In the genomic region with DNA sequence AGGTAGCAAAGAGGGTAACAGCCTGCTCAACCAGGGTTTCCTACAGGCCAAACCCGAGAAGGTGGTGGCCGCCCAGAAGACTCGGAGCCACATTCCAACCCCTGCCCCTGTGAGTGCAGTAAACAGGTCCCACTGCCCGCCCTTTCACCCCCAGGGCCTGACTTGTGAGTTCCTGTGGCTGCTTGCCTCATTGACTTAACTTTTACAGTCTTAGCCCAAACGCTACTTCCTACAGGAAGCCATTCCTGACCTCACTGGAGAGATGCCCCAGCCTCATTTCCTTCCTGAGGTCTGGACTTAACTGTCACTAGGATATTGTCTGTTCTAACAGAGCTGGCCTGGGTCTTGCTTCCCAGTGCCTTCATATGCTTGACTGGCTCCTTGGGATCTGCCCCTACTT, we compare ENCODE assay signal across 17 mouse cellular contexts. TPM values are rescaled to one million over a fixed set of nuclear protein-coding genes. Genes with fewer than 3 reads are reported as not detected.
A peak's percentile ranks its signal among the peaks of the same experiment; 100 is the strongest.
DNase-seq lines count a peak whose midpoint lies in the region; TF ChIP-seq lines count a peak whose summit lies in the region.
"Had no signal": no experiment of that assay in that cellular context is flagged by ENCODE, and none has a peak within 500 bp of the region (broad histone marks: within the 10 kb centered on the region; RNA-seq: fewer than 3 reads in every experiment).

No protein-coding gene starts in this region.

- peaks cover 88% of the 10 kb centered on the region for H3K4me1 ChIP-seq in E14TG2a.4 (replicated peaks; ENCODE audit: low read depth, low read length)
- H3K4me1 ChIP-seq in kidney, adult 2 months (ENCODE audit: control insufficient read depth, insufficient read depth, low read length): no peaks in the 10 kb centered on the region
- no peaks in the 10 kb centered on the region for H3K4me1 ChIP-seq in limb, embryonic 10.5 days
- H3K4me1 ChIP-seq: intestine, embryonic 15.5 days; neural tube, embryonic 13.5 days had no signal

- DNase-seq in 416B (ENCODE audit: low read depth): peak; percentile 82
- DNase-seq in kidney, adult 2 months: peak; percentile 73
- peak; percentile 46 to 63 for DNase-seq in kidney, postnatal 4 days
- no peak for DNase-seq in ovary, postnatal 36 days (ENCODE audit: low spot score)
- no peak for DNase-seq in limb, embryonic 10.5 days (ENCODE audit: low spot score)
- DNase-seq in Muller cell, postnatal 12 days (ENCODE audit: inconsistent ontology term): no peak
- DNase-seq: cerebellum, postnatal 36 days; forebrain, postnatal 0 days; heart, postnatal 4 days; retina, postnatal 1 day; spleen, adult 18-20 months had no signal

- 0 out of 2 replicates have a peak overlapping the region, but pooled peaks have one; percentile 17 for H3K4me3 ChIP-seq in E14TG2a.4 (replicated peaks; ENCODE audit: low read length)
- H3K4me3 ChIP-seq in kidney, adult 2 months (ENCODE audit: insufficient read depth, low read depth, low read length): no peak overlapping the region
- no peak overlapping the region for H3K4me3 ChIP-seq in limb, embryonic 10.5 days
- H3K4me3 ChIP-seq: intestine, embryonic 15.5 days; neural tube, embryonic 13.5 days had no signal

- no peak for TF ChIP-seq POLR2A in kidney, adult 2 months (IDR thresholded peaks at IDR 0.05; ENCODE audit: low read depth, low read length)

- H3K9me3 ChIP-seq in E14TG2a.4 (ENCODE audit: low read length): no peaks in the 10 kb centered on the region
- no peaks in the 10 kb centered on the region for H3K9me3 ChIP-seq in limb, embryonic 10.5 days (replicated peaks)
- H3K9me3 ChIP-seq: intestine, embryonic 15.5 days; neural tube, embryonic 13.5 days had no signal

- H3K27ac ChIP-seq in kidney, adult 2 months (ENCODE audit: insufficient read depth, low read depth, low read length): no peak overlapping the region
- H3K27ac ChIP-seq in limb, embryonic 10.5 days: no peak overlapping the region
- H3K27ac ChIP-seq: intestine, embryonic 15.5 days; neural tube, embryonic 13.5 days had no signal

- 38% methylated on average over 5 of the region's 5 CpGs for WGBS in kidney, adult 2 months
- 70% methylated on average over 5 of the region's 5 CpGs for WGBS in limb, embryonic 10.5 days

- H3K36me3 ChIP-seq in E14TG2a.4 (ENCODE audit: insufficient read depth, low read length): peaks cover 90% of the 10 kb centered on the region
- no peaks in the 10 kb centered on the region for H3K36me3 ChIP-seq in kidney, adult 2 months (ENCODE audit: control insufficient read depth, insufficient read depth, low read length)
- H3K36me3 ChIP-seq in limb, embryonic 10.5 days: peaks cover 68% of the 10 kb centered on the region
- H3K36me3 ChIP-seq: intestine, embryonic 15.5 days; neural tube, embryonic 13.5 days had no signal

- TF ChIP-seq CTCF in E14TG2a.4 (conservative IDR thresholded peaks at IDR 0.05; ENCODE audit: low read length): no peak
- no peak for TF ChIP-seq CTCF in kidney, adult 2 months (conservative IDR thresholded peaks at IDR 0.05; ENCODE audit: insufficient read depth, insufficient read length, low read depth, low read length)

- no peaks in the 10 kb centered on the region for H3K27me3 ChIP-seq in E14TG2a.4 (ENCODE audit: insufficient read depth, low read length)
- no peaks in the 10 kb centered on the region for H3K27me3 ChIP-seq in kidney, adult 2 months (replicated peaks; ENCODE audit: control insufficient read depth, insufficient read depth, low read length)
- no peaks in the 10 kb centered on the region for H3K27me3 ChIP-seq in limb, embryonic 10.5 days (ENCODE audit: low read depth, poor library complexity, severe bottlenecking)
- H3K27me3 ChIP-seq: intestine, embryonic 15.5 days; neural tube, embryonic 13.5 days had no signal

RNA-seq across cellular contexts. Expression of a gene that starts 5.1 kb away (rescaled TPM):
- 0.12 TPM in 1 of 2 replicates, not detected in the other for polyA plus RNA-seq in kidney, adult 2 months (2012; rRNA removed)
- polyA plus RNA-seq in limb, embryonic 10.5 days (2016; fragmentation: Nextera tagmentation; extraction: Ambion mirVana): not detected in 2 replicates
- polyA plus RNA-seq: intestine, embryonic 15.5 days; limb, embryonic 14.5 days; midbrain, embryonic 16.5 days; neural tube, embryonic 13.5 days; urinary bladder, adult 2 months had no signal

RNA-seq across cellular contexts. Expression of a gene that starts 28.1 kb away (rescaled TPM):
- 1.3 and 1.4 TPM in 2 replicates for polyA plus RNA-seq in kidney, adult 2 months (2012; rRNA removed)
- polyA plus RNA-seq in limb, embryonic 10.5 days (2016; fragmentation: Nextera tagmentation; extraction: Ambion mirVana): 47.5 and 55.1 TPM in 2 replicates

Comparison
In these comparisons a context has a peak if more than half of its experiments do, and no peak if none do; other contexts are left out.
1. DNase-seq: peak in 416B (single experiment), kidney, adult 2 months (single experiment) and kidney, postnatal 4 days (2 of 2); none in ovary, postnatal 36 days (single experiment), limb, embryonic 10.5 days (single experiment) and Muller cell, postnatal 12 days (single experiment).
2. RNA of a gene that starts 28.1 kb away (polyA plus RNA-seq): 47.5 to 55.1 TPM in limb, embryonic 10.5 days; 1.3 to 1.4 TPM in kidney, adult 2 months; every median in the first group is over 10 times any median in the second.